8 mouse cellular contexts compared by ENCODE assay signal in the genomic region with DNA sequence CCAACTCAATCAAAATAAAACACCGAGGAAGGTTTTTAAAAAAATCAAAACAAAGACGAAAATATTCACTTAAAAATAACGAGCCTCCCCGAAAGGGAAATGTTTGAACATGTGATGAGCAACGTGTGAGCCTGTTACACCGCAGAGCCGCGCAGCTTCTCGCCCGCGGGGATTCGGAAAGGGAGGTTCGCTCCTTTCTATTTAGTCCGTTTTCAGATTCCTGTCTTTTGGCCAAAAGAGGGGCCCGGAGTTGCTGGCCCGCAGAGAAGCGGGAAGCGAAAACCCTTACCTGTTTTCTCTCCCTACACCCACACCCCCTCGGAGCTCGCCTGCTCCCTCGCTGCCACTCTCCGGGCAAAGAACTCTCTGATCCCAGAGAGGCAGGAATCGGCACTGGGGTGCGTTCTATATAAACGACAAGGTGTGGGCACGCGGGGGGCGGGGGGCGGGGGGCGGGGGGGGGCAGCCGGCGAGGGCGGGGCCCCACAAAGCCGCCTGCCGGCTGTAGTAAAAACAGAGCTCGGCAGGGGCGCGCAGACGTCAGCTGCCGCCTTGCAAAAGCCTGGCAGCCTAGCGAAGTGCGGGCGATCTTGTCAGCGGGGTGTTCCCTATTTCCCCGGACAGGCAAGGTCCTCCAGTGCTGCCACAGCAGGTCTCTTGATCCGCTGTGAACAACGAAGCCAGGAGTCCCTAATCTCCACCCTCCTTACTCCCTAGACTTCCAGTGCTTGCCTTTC. TPM values are rescaled to one million over a fixed set of nuclear protein-coding genes. Genes with fewer than 3 reads are reported as not detected.
DNase-seq lines count a peak whose midpoint lies in the region; ATAC-seq and TF ChIP-seq lines count a peak whose summit lies in the region.

Gene Fgf13, minus strand, starts transcription at position 377 of the 737 bp plus-strand sequence.

- peak within 1 kb of the TSS; percentile 63 for H3K4me2 ChIP-seq in embryonic facial prominence, embryonic 15.5 days (replicated peaks)
- peak within 1 kb of the TSS; percentile 74 for H3K4me2 ChIP-seq in heart, embryonic 12.5 days
- peak within 1 kb of the TSS; percentile 37 for H3K4me2 ChIP-seq in liver, embryonic 14.5 days (ENCODE audit: low read depth)
- peak within 1 kb of the TSS; percentile 63 for H3K4me2 ChIP-seq in neural tube, embryonic 15.5 days

- H3K4me1 ChIP-seq in embryonic facial prominence, embryonic 15.5 days = no peaks in the 10 kb centered on the region
- no peaks in the 10 kb centered on the region for H3K4me1 ChIP-seq in heart, embryonic 12.5 days (replicated peaks)
- H3K4me1 ChIP-seq in liver, embryonic 14.5 days (replicated peaks; ENCODE audit: control insufficient read depth in 2 of 2, insufficient read depth in 2 of 2, low read length in 1 of 2) = no peaks in the 10 kb centered on the region
- no peaks in the 10 kb centered on the region for H3K4me1 ChIP-seq in neural tube, embryonic 15.5 days

- TF ChIP-seq CTCF in liver, embryonic 14.5 days (IDR thresholded peaks at IDR 0.05; ENCODE audit: low read depth) = no peak

- H3K27ac ChIP-seq in embryonic facial prominence, embryonic 15.5 days (replicated peaks) = peak within 1 kb of the TSS; percentile 68
- H3K27ac ChIP-seq in heart, embryonic 12.5 days (ENCODE audit: poor library complexity, severe bottlenecking) = peak within 1 kb of the TSS; percentile 81
- no peak within 1 kb of the TSS for H3K27ac ChIP-seq in liver, embryonic 14.5 days
- peak within 1 kb of the TSS; percentile 80 for H3K27ac ChIP-seq in neural tube, embryonic 15.5 days (replicated peaks)

- DNase-seq in spleen, adult 18-20 months = peak; percentile 15 to 19
- no peak for DNase-seq in spleen, adult 12 weeks (ENCODE audit: low spot score)
- DNase-seq in kidney, postnatal 10 days = peak; percentile 11
- no peak for DNase-seq in liver, embryonic 14.5 days (ENCODE audit: low read depth in 3 of 3, low spot score in 3 of 3)
- peak; percentile 57 for DNase-seq in thymus, postnatal 4 days

- peak; percentile 54; the same call in 1 of the 2 replicates for ATAC-seq in embryonic facial prominence, embryonic 15.5 days (ENCODE audit: insufficient number of reproducible peaks, low FRiP score, low TSS enrichment, low read depth)
- ATAC-seq in heart, embryonic 12.5 days (ENCODE audit: insufficient number of reproducible peaks, low FRiP score) = peak; percentile 42; the same call in 1 of the 2 replicates
- no peak for ATAC-seq in liver, embryonic 14.5 days (ENCODE audit: insufficient read depth)
- peak; percentile 58 for ATAC-seq in neural tube, embryonic 15.5 days (ENCODE audit: low FRiP score)

- H3K9me3 ChIP-seq in embryonic facial prominence, embryonic 15.5 days (replicated peaks) = no peaks in the 10 kb centered on the region
- H3K9me3 ChIP-seq in heart, embryonic 12.5 days (replicated peaks) = no peaks in the 10 kb centered on the region
- H3K9me3 ChIP-seq in liver, embryonic 14.5 days (ENCODE audit: control insufficient read depth, low read length) = no peaks in the 10 kb centered on the region
- H3K9me3 ChIP-seq in neural tube, embryonic 15.5 days (replicated peaks) = no peaks in the 10 kb centered on the region

- no peak for TF ChIP-seq EP300 in liver, embryonic 14.5 days (IDR thresholded peaks at IDR 0.05; ENCODE audit: low read depth)

- H3K36me3 ChIP-seq in embryonic facial prominence, embryonic 15.5 days = no peaks in the 10 kb centered on the region
- no peaks in the 10 kb centered on the region for H3K36me3 ChIP-seq in heart, embryonic 12.5 days
- no peaks in the 10 kb centered on the region for H3K36me3 ChIP-seq in liver, embryonic 14.5 days (replicated peaks; ENCODE audit: control insufficient read depth, insufficient read depth, low read depth)
- H3K36me3 ChIP-seq in neural tube, embryonic 15.5 days = no peaks in the 10 kb centered on the region

- WGBS in embryonic facial prominence, embryonic 15.5 days = 17% methylated on average over 47 of the region's 47 CpGs
- whole genome bisulfite sequencing in heart, embryonic 12.5 days = 14% methylated on average over 38 of the region's 47 CpGs
- 9% methylated on average over 39 of the region's 47 CpGs for WGBS in liver, embryonic 14.5 days (ENCODE audit: insufficient replicate concordance)
- 19% methylated on average over 40 of the region's 47 CpGs for WGBS in neural tube, embryonic 15.5 days

- H3K9ac ChIP-seq in embryonic facial prominence, embryonic 15.5 days = peak within 1 kb of the TSS; percentile 21; the same call in 1 of the 2 replicates
- H3K9ac ChIP-seq in heart, embryonic 12.5 days = peak within 1 kb of the TSS; percentile 82
- no peak within 1 kb of the TSS for H3K9ac ChIP-seq in liver, embryonic 14.5 days (replicated peaks)
- H3K9ac ChIP-seq in neural tube, embryonic 15.5 days (replicated peaks) = peak within 1 kb of the TSS; percentile 60

- peaks cover 9% of the 10 kb centered on the region; the same call in 1 of the 2 replicates for H3K27me3 ChIP-seq in embryonic facial prominence, embryonic 15.5 days
- peaks cover 17% of the 10 kb centered on the region for H3K27me3 ChIP-seq in heart, embryonic 12.5 days (replicated peaks)
- peaks cover 11% of the 10 kb centered on the region for H3K27me3 ChIP-seq in liver, embryonic 14.5 days (ENCODE audit: control insufficient read depth, insufficient read depth, low read length)
- H3K27me3 ChIP-seq in neural tube, embryonic 15.5 days (replicated peaks) = no peaks in the 10 kb centered on the region

- peak within 1 kb of the TSS; percentile 51 for H3K4me3 ChIP-seq in embryonic facial prominence, embryonic 15.5 days (replicated peaks)
- peak within 1 kb of the TSS; percentile 62 for H3K4me3 ChIP-seq in heart, embryonic 12.5 days
- peak within 1 kb of the TSS; percentile 12 to 23; a peak in 1 of 4 replicates for H3K4me3 ChIP-seq in liver, embryonic 14.5 days (ENCODE audit: insufficient read depth in 1 of 2, low read depth in 2 of 2, low read length in 2 of 2)
- H3K4me3 ChIP-seq in neural tube, embryonic 15.5 days (replicated peaks) = peak within 1 kb of the TSS; percentile 57

RNA-seq across cellular contexts. Expression of gene Fgf13, which starts in this region (rescaled TPM):
- polyA plus RNA-seq in embryonic facial prominence, embryonic 15.5 days (2015; fragmentation: Nextera tagmentation; extraction: Ambion mirVana) = 17.4 and 18.3 TPM in 2 replicates
- polyA plus RNA-seq in heart, embryonic 12.5 days (2016; fragmentation: Nextera tagmentation; extraction: Ambion mirVana) = 66.3 and 70.2 TPM in 2 replicates
- 0.57 and 0.78 TPM in 2 replicates for polyA plus RNA-seq in liver, embryonic 14.5 days (2012; rRNA removed)
- polyA plus RNA-seq in liver, embryonic 14.5 days (2014; fragmentation: Nextera tagmentation; extraction: Ambion mirVana) = 0.96 and 1.2 TPM in 2 replicates
- 199 and 229 TPM in 2 replicates for polyA plus RNA-seq in neural tube, embryonic 15.5 days (2015; fragmentation: Nextera tagmentation; extraction: Ambion mirVana)

Comparison
In these comparisons a context has a peak if more than half of its experiments do, and no peak if none do; other contexts are left out.
1. DNase-seq: peak in spleen, adult 18-20 months (2 of 2), kidney, postnatal 10 days (single experiment) and thymus, postnatal 4 days (single experiment); none in spleen, adult 12 weeks (single experiment) and liver, embryonic 14.5 days (0 of 3).
2. Peak in every context shown above with its lines, with median percentiles within 50 percentile points of each other: H3K4me2 ChIP-seq and H3K4me3 ChIP-seq.